ENCODE assay signal across 10 mouse cellular contexts in genomic region chr4:133281513-133281912, GRCm38 (mm10). TPM values are rescaled to one million over a fixed set of nuclear protein-coding genes. Genes with fewer than 3 reads are reported as not detected.
DNase-seq lines count a peak whose midpoint lies in the region; ATAC-seq and TF ChIP-seq lines count a peak whose summit lies in the region.
"Had no signal": no experiment of that assay in that cellular context is flagged by ENCODE, and none has a peak within 500 bp of the region (broad histone marks: within the 10 kb centered on the region; RNA-seq: fewer than 3 reads in every experiment).

No protein-coding gene starts in this region.

- peaks cover 52% of the 10 kb centered on the region for H3K4me1 ChIP-seq in heart, embryonic 13.5 days
- H3K4me1 ChIP-seq in midbrain, embryonic 11.5 days (ENCODE audit: control insufficient read depth, insufficient read depth, low read length) = peaks cover 18% of the 10 kb centered on the region
- peaks cover 1% of the 10 kb centered on the region; the same call in 1 of the 2 replicates for H3K4me1 ChIP-seq in midbrain, postnatal 0 days (ENCODE audit: insufficient read depth, low read length)
- H3K4me1 ChIP-seq in intestine, postnatal 0 days (replicated peaks; ENCODE audit: control insufficient read depth, insufficient read depth, low read length) = 0 out of 2 replicates have a peak, but pooled peaks cover 3% of the 10 kb centered on the region
- peaks cover 23% of the 10 kb centered on the region for H3K4me1 ChIP-seq in stomach, embryonic 16.5 days (ENCODE audit: control insufficient read depth, insufficient read depth, low read length)

- H3K4me2 ChIP-seq in heart, embryonic 13.5 days = peak overlapping the region; percentile 18
- H3K4me2 ChIP-seq in midbrain, embryonic 11.5 days = no peak overlapping the region
- H3K4me2 ChIP-seq in midbrain, postnatal 0 days (ENCODE audit: low read depth, low read length, poor library complexity, severe bottlenecking) = no peak overlapping the region
- no peak overlapping the region for H3K4me2 ChIP-seq in intestine, postnatal 0 days (replicated peaks; ENCODE audit: low read depth)
- no peak overlapping the region for H3K4me2 ChIP-seq in stomach, embryonic 16.5 days (ENCODE audit: low read depth, low read length)

- H3K36me3 ChIP-seq in heart, embryonic 13.5 days = no peaks in the 10 kb centered on the region
- no peaks in the 10 kb centered on the region for H3K36me3 ChIP-seq in midbrain, embryonic 11.5 days (ENCODE audit: control insufficient read depth, insufficient read depth, low read length)
- H3K36me3 ChIP-seq in midbrain, postnatal 0 days (ENCODE audit: insufficient read depth, low read length) = no peaks in the 10 kb centered on the region
- no peaks in the 10 kb centered on the region for H3K36me3 ChIP-seq in intestine, postnatal 0 days (ENCODE audit: control insufficient read depth, insufficient read depth)
- H3K36me3 ChIP-seq in stomach, embryonic 16.5 days (ENCODE audit: control insufficient read depth, insufficient read depth, low read length) = no peaks in the 10 kb centered on the region

- peak overlapping the region; percentile 71 for H3K27ac ChIP-seq in heart, embryonic 13.5 days (replicated peaks)
- H3K27ac ChIP-seq in midbrain, embryonic 11.5 days (ENCODE audit: low read depth, low read length) = peak overlapping the region; percentile 44; the same call in 1 of the 2 replicates
- H3K27ac ChIP-seq in midbrain, postnatal 0 days (ENCODE audit: low read depth, low read length) = no peak overlapping the region
- H3K27ac ChIP-seq in intestine, postnatal 0 days (ENCODE audit: low read depth, low read length) = 0 out of 2 replicates have a peak overlapping the region, but pooled peaks have one; percentile 21
- peak overlapping the region; percentile 35; the same call in 1 of the 2 replicates for H3K27ac ChIP-seq in stomach, embryonic 16.5 days (ENCODE audit: low read length)

- no peak for TF ChIP-seq CTCF in midbrain, postnatal 0 days (IDR thresholded peaks at IDR 0.05)
- no peak for TF ChIP-seq CTCF in intestine, postnatal 0 days (IDR thresholded peaks at IDR 0.05; ENCODE audit: low read depth)

- no peaks in the 10 kb centered on the region for H3K27me3 ChIP-seq in heart, embryonic 13.5 days (replicated peaks)
- H3K27me3 ChIP-seq in midbrain, embryonic 11.5 days (ENCODE audit: control insufficient read depth, insufficient read depth, low read length) = no peaks in the 10 kb centered on the region
- H3K27me3 ChIP-seq in midbrain, postnatal 0 days (ENCODE audit: insufficient read depth, low read length) = no peaks in the 10 kb centered on the region
- H3K27me3 ChIP-seq in intestine, postnatal 0 days (replicated peaks; ENCODE audit: control insufficient read depth, insufficient read depth, low read length) = no peaks in the 10 kb centered on the region
- H3K27me3 ChIP-seq in stomach, embryonic 16.5 days (ENCODE audit: control insufficient read depth, insufficient read depth, low read length) = no peaks in the 10 kb centered on the region

- ATAC-seq in heart, embryonic 13.5 days (ENCODE audit: extremely low read depth, insufficient number of reproducible peaks, low FRiP score, low TSS enrichment) = no peak
- no peak for ATAC-seq in midbrain, embryonic 11.5 days (ENCODE audit: low FRiP score)
- no peak for ATAC-seq in midbrain, postnatal 0 days (ENCODE audit: low FRiP score)
- ATAC-seq in intestine, postnatal 0 days = no peak
- no peak for ATAC-seq in stomach, embryonic 16.5 days (ENCODE audit: insufficient read depth, low FRiP score)

- no peak overlapping the region for H3K4me3 ChIP-seq in heart, embryonic 13.5 days
- no peak overlapping the region for H3K4me3 ChIP-seq in midbrain, embryonic 11.5 days (ENCODE audit: low read depth, low read length)
- H3K4me3 ChIP-seq in midbrain, postnatal 0 days (ENCODE audit: low read depth, low read length) = no peak overlapping the region
- H3K4me3 ChIP-seq in intestine, postnatal 0 days (ENCODE audit: low read depth, low read length) = no peak overlapping the region
- H3K4me3 ChIP-seq in stomach, embryonic 16.5 days (replicated peaks; ENCODE audit: low read length) = no peak overlapping the region

- WGBS in heart, embryonic 13.5 days = 19% methylated on average over 7 of the region's 7 CpGs
- WGBS in midbrain, embryonic 11.5 days = 51% methylated on average over 7 of the region's 7 CpGs
- WGBS in midbrain, postnatal 0 days = 45% methylated on average over 7 of the region's 7 CpGs
- whole genome bisulfite sequencing in intestine, postnatal 0 days = 38% methylated on average over 7 of the region's 7 CpGs
- whole genome bisulfite sequencing in stomach, embryonic 16.5 days = 31% methylated on average over 7 of the region's 7 CpGs

- H3K9ac ChIP-seq in heart, embryonic 13.5 days = peak overlapping the region; percentile 45; the same call in 1 of the 2 replicates
- peak overlapping the region; percentile 27; the same call in 1 of the 2 replicates for H3K9ac ChIP-seq in midbrain, embryonic 11.5 days (ENCODE audit: low read length)
- no peak overlapping the region for H3K9ac ChIP-seq in midbrain, postnatal 0 days (replicated peaks; ENCODE audit: low read length, poor library complexity, severe bottlenecking)
- no peak overlapping the region for H3K9ac ChIP-seq in intestine, postnatal 0 days (ENCODE audit: low read depth, low read length)
- H3K9ac ChIP-seq in stomach, embryonic 16.5 days (ENCODE audit: low read length) = peak overlapping the region; percentile 52

- H3K9me3 ChIP-seq in heart, embryonic 13.5 days = no peaks in the 10 kb centered on the region
- H3K9me3 ChIP-seq in midbrain, embryonic 11.5 days (ENCODE audit: control insufficient read depth, low read length) = no peaks in the 10 kb centered on the region
- no peaks in the 10 kb centered on the region for H3K9me3 ChIP-seq in midbrain, postnatal 0 days (ENCODE audit: low read length)
- no peaks in the 10 kb centered on the region for H3K9me3 ChIP-seq in intestine, postnatal 0 days (ENCODE audit: control insufficient read depth)
- H3K9me3 ChIP-seq in stomach, embryonic 16.5 days (replicated peaks; ENCODE audit: control insufficient read depth, low read length) = no peaks in the 10 kb centered on the region

- DNase-seq in heart, adult 9 months (ENCODE audit: low spot score in 2 of 2) = no peak
- DNase-seq in midbrain, embryonic 11.5 days (ENCODE audit: low spot score, missing footprints) = no peak
- DNase-seq in midbrain, postnatal 0 days (ENCODE audit: low spot score) = no peak
- DNase-seq in adrenal gland, postnatal 4 days (ENCODE audit: low spot score in 2 of 2) = no peak
- DNase-seq in embryo, embryonic 10 days (ENCODE audit: low spot score) = no peak
- DNase-seq: B cell, adult 2 months; lung, postnatal 4 days had no signal

RNA-seq across cellular contexts. Expression of gene Tmem222, which starts 3.9 kb away (rescaled TPM):
- 57.1 and 60.2 TPM in 2 replicates for polyA plus RNA-seq in heart, embryonic 13.5 days (2015; fragmentation: Nextera tagmentation; extraction: Ambion mirVana)
- polyA plus RNA-seq in midbrain, embryonic 11.5 days (2014; fragmentation: Nextera tagmentation; extraction: Ambion mirVana) = 71.2 and 82.0 TPM in 2 replicates
- total RNA-seq in midbrain, postnatal 0 days (2014; rRNA removed) = 129 and 130 TPM in 2 replicates
- polyA plus RNA-seq in midbrain, postnatal 0 days (2015; fragmentation: Nextera tagmentation; extraction: Ambion mirVana) = 138 and 143 TPM in 2 replicates
- polyA plus RNA-seq in intestine, postnatal 0 days (2015; fragmentation: Nextera tagmentation; extraction: Ambion mirVana) = 52.1 and 52.8 TPM in 2 replicates
- polyA plus RNA-seq in stomach, embryonic 16.5 days (2015; fragmentation: Nextera tagmentation; extraction: Ambion mirVana) = 71.3 and 74.3 TPM in 2 replicates
- 10 to 100 TPM; 65.5 to 78.0 TPM for total RNA-seq in adrenal gland, postnatal 4 days (2021)

RNA-seq across cellular contexts. Expression of gene Sytl1, which starts 18.6 kb away (rescaled TPM):
- polyA plus RNA-seq in heart, embryonic 13.5 days (2015; fragmentation: Nextera tagmentation; extraction: Ambion mirVana) = 0.32 and 0.78 TPM in 2 replicates
- polyA plus RNA-seq in midbrain, embryonic 11.5 days (2014; fragmentation: Nextera tagmentation; extraction: Ambion mirVana) = 0.37 and 0.83 TPM in 2 replicates
- total RNA-seq in midbrain, postnatal 0 days (2014; rRNA removed) = 1.6 TPM in 1 of 2 replicates, not detected in the other
- polyA plus RNA-seq in midbrain, postnatal 0 days (2015; fragmentation: Nextera tagmentation; extraction: Ambion mirVana) = 0.21 and 0.26 TPM in 2 replicates
- 1.6 and 1.8 TPM in 2 replicates for polyA plus RNA-seq in intestine, postnatal 0 days (2015; fragmentation: Nextera tagmentation; extraction: Ambion mirVana)
- 52.0 and 76.1 TPM in 2 replicates for polyA plus RNA-seq in stomach, embryonic 16.5 days (2015; fragmentation: Nextera tagmentation; extraction: Ambion mirVana)
- total RNA-seq in adrenal gland, postnatal 4 days (2021) = 1 to 10 TPM; 1.5 to 2.4 TPM

RNA-seq across cellular contexts. Expression of gene Map3k6, which starts 40.9 kb away (rescaled TPM):
- polyA plus RNA-seq in heart, embryonic 13.5 days (2015; fragmentation: Nextera tagmentation; extraction: Ambion mirVana) = 2.3 and 2.6 TPM in 2 replicates
- 1.3 and 2.0 TPM in 2 replicates for polyA plus RNA-seq in midbrain, embryonic 11.5 days (2014; fragmentation: Nextera tagmentation; extraction: Ambion mirVana)
- total RNA-seq in midbrain, postnatal 0 days (2014; rRNA removed) = 7.6 and 8.3 TPM in 2 replicates
- polyA plus RNA-seq in midbrain, postnatal 0 days (2015; fragmentation: Nextera tagmentation; extraction: Ambion mirVana) = 2.8 and 4.1 TPM in 2 replicates
- 1.8 TPM in 2 replicates for polyA plus RNA-seq in intestine, postnatal 0 days (2015; fragmentation: Nextera tagmentation; extraction: Ambion mirVana)
- polyA plus RNA-seq in stomach, embryonic 16.5 days (2015; fragmentation: Nextera tagmentation; extraction: Ambion mirVana) = 17.1 and 21.0 TPM in 2 replicates
- total RNA-seq in adrenal gland, postnatal 4 days (2021) = 10 to 100 TPM; 24.8 to 25.2 TPM

Comparison
In these comparisons a context has a peak if more than half of its experiments do, and no peak if none do; other contexts are left out.
1. H3K9ac ChIP-seq: peak in heart, embryonic 13.5 days (single experiment), midbrain, embryonic 11.5 days (single experiment) and stomach, embryonic 16.5 days (single experiment); none in midbrain, postnatal 0 days (single experiment) and intestine, postnatal 0 days (single experiment).
2. RNA of gene Sytl1, which starts 18.6 kb away (polyA plus RNA-seq): 52.0 to 76.1 TPM in stomach, embryonic 16.5 days; 1.6 to 1.8 TPM in intestine, postnatal 0 days, 0.32 to 0.78 TPM in heart, embryonic 13.5 days, 0.37 to 0.83 TPM in midbrain, embryonic 11.5 days and 0.21 to 0.26 TPM in midbrain, postnatal 0 days; every median in the first group is over 10 times any median in the second.